Mouse (Mus musculus) intestine, embryonic 16.5 days (tissue): ENCODE results near the gene Rnase2a. TPM values are rescaled to one million over a fixed set of nuclear protein-coding genes. Genes with fewer than 3 reads are reported as not detected.
"Not testable (repeated sequence)": the region's sequence is repeated elsewhere in the genome, so short reads cannot be mapped to it uniquely, and the experiment has no call there.

Experiments
- ATAC-seq: fragments of 200-750 bp; cut with Nextera tagmentation; 2 replicates; pipeline ENCODE4 v1.8.0; 2017; ENCODE audit warnings: moderate TSS enrichment, moderate library complexity
- H3K27ac ChIP-seq: fragments of 300-500 bp; sonication (generic); 2 replicates; pipeline ENCODE4 v1.5.1; 2014; ENCODE audit warnings: mild to moderate bottlenecking, low read length
- H3K27me3 ChIP-seq: fragments of 300-500 bp; sonication (generic); replicated peaks from 2 replicates; pipeline ENCODE4 v1.6.1; 2014; ENCODE audit warnings: low read length, control low read depth, mixed read lengths; ENCODE audit not compliant: control insufficient read depth, insufficient read depth
- H3K36me3 ChIP-seq: fragments of 300-500 bp; sonication (generic); 2 replicates; pipeline ENCODE4 v1.6.1; 2014; ENCODE audit warnings: low read length, control low read depth; ENCODE audit not compliant: control insufficient read depth, insufficient read depth
- H3K4me1 ChIP-seq: fragments of 300-500 bp; sonication (generic); 2 replicates; pipeline ENCODE4 v1.6.1; 2014; ENCODE audit warnings: low read length, control low read depth, mixed read lengths; ENCODE audit not compliant: control insufficient read depth, insufficient read depth
- H3K4me2 ChIP-seq: fragments of 300-500 bp; sonication (generic); 2 replicates; pipeline ENCODE4 v1.6.1; 2014; ENCODE audit warnings: low read depth, low read length, control low read depth
- H3K4me3 ChIP-seq: fragments of 300-500 bp; sonication (generic); 2 replicates; pipeline ENCODE4 v1.5.1; 2014; ENCODE audit warnings: mild to moderate bottlenecking, low read length
- H3K9ac ChIP-seq: fragments of 300-500 bp; sonication (generic); 2 replicates; pipeline ENCODE4 v1.6.1; 2014; ENCODE audit warnings: low read depth, low read length
- H3K9me3 ChIP-seq: fragments of 300-500 bp; sonication (generic); 2 replicates; pipeline ENCODE4 v1.6.1; 2016; ENCODE audit warnings: low read length, control low read depth; ENCODE audit not compliant: control insufficient read depth
- WGBS: fragments of 180-500 bp; shearing (Covaris S2); extraction: QIAGEN DNeasy Blood & Tissue Kit; methylation state at CpG from one replicate; pipeline ENCODE4 v1.1.7; 2014; 5-methylcytosine and 5-hydroxymethylcytosine counted together
- polyA plus RNA-seq: library from polyadenylated mRNA; unstranded; fragments of >200 nt; fragmentation: Nextera tagmentation; extraction: Ambion mirVana; gene quantifications from 2 replicates; pipeline ENCODE4 v1.2.1, GENCODE M21; 2015

The Rnase2a gene
- polyA plus RNA-seq, 1 experiment from 2014 or later: not detected

DNA sequence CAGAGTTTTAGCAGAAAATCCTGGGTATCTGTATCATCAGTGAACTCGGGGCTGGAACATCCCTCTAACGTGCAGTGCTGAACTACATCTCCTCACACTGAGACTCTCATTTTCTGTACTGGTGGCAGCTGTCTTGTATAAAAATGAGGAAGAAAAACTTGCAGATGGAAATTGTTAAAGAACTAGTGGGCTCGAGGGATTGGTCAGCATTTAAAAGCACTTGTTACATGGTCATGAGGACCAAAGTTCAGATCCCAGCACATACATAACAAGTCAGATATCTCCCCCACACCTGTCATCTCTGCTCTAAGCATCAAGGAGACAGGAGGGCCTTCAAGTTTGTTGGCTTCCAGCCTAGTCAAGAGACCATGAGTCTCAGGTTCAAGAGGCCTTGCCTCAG lies 5.6 kb downstream of the Rnase2a start:
- Histone ChIP-seq H3K4me1 (no peaks in the 10 kb centered on the region), H3K27ac (no peak overlapping the region), H3K27me3 (no peaks in the 10 kb centered on the region), H3K4me2 (no peak overlapping the region), H3K9me3 (no peaks in the 10 kb centered on the region), H3K4me3 (no peak overlapping the region), H3K36me3 (no peaks in the 10 kb centered on the region), H3K9ac (no peak overlapping the region)
- WGBS: 73% methylated on average over 3 of the region's 3 CpGs
- no peak for ATAC-seq

DNA sequence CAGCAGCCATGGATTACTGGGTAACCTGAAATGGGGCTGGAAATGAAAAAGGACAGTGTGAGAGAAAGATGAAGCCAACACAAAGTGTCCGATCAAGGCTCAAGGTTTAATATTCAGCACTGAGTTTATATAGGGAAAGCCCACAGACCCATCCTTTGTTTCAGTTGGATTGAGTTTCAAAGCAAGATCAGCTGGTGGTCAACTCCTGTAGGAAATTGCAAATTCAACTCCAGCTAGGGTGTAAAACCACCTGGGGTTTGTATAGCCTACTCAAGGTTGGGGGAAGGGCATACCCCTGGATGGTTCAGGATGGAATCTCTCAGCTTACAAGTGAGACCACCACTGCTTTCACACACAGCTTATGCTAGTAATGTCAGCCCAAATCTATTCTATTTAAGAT lies 8.2 kb downstream of the Rnase2a start:
- H3K27me3 ChIP-seq: no peaks in the 10 kb centered on the region
- 98% methylated on average over 1 of the region's 1 CpGs for WGBS
- H3K9me3 ChIP-seq: no peaks in the 10 kb centered on the region
- no peak for ATAC-seq
- H3K4me1 ChIP-seq: no peaks in the 10 kb centered on the region
- H3K9ac ChIP-seq: no peak overlapping the region
- H3K4me2 ChIP-seq: no peak overlapping the region
- no peaks in the 10 kb centered on the region for H3K36me3 ChIP-seq
- no peak overlapping the region for H3K4me3 ChIP-seq
- H3K27ac ChIP-seq: no peak overlapping the region

DNA sequence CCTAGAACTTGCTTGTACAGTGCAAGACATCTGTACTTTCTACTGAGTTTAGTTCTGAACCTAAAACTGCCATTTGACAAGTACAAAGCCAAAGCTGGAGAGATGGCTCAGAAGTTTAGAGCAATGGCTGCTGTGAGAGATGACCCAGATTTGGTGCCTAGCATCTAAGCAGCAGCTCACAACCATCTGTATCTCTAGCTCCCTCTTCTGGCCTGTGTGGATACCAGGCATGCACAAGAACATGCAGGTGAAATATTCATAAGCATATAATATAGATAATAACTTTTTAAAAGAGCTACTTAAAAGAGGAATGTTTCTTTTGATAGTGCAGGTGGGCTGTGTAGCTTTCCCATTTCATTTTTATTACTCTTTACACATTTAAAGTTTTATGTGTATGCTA lies 15.0 kb downstream of the Rnase2a start:
- Histone ChIP-seq H3K4me2 (no peak overlapping the region), H3K9me3 (no peaks in the 10 kb centered on the region), H3K27me3 (no peaks in the 10 kb centered on the region), H3K9ac (no peak overlapping the region), H3K27ac (no peak overlapping the region), H3K36me3 (no peaks in the 10 kb centered on the region), H3K4me3 (no peak overlapping the region), H3K4me1 (no peaks in the 10 kb centered on the region)
- no peak for ATAC-seq

- not testable (repeated sequence) for H3K9me3 ChIP-seq, H3K36me3 ChIP-seq, H3K4me3 ChIP-seq, H3K9ac ChIP-seq, H3K4me1 ChIP-seq, H3K4me2 ChIP-seq, ATAC-seq, H3K27ac ChIP-seq, H3K27me3 ChIP-seq
- 89% methylated on average over 1 of the region's 1 CpGs for WGBS
Observed at GRCm38 (mm10) chr14:51237488-51237887, 18.4 kb downstream of the Rnase2a start.

- not testable (repeated sequence) for ATAC-seq, H3K27me3 ChIP-seq, H3K4me1 ChIP-seq, H3K9me3 ChIP-seq, H3K4me2 ChIP-seq, H3K36me3 ChIP-seq, H3K27ac ChIP-seq, H3K9ac ChIP-seq, H3K4me3 ChIP-seq
- WGBS: 62% methylated on average over 4 of the region's 4 CpGs
Observed at GRCm38 (mm10) chr14:51229657-51230056, 26.3 kb downstream of the Rnase2a start.

DNA sequence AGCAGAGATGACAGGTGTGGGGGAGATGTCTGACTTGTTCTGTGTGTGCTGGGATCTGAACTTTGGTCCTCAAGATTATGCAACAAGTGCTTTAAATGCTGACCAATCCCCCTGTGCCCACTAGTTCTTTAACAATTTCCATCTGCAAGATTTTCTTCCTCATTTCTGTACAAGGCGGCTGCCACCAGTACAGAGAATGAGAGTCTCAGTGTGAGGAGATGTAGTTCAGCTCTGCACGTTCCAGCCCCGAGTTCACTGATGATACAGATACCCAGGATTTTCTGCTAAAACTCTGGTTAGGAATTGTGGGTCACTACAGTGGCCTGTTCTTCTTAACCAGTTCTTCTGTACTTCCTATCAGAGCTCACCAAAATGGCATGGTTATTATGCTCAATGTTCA lies 35.8 kb downstream of the Rnase2a start:
- WGBS: 84% methylated on average over 3 of the region's 3 CpGs
- not testable (repeated sequence) for H3K4me2 ChIP-seq, H3K4me1 ChIP-seq, H3K27me3 ChIP-seq, H3K9me3 ChIP-seq, H3K27ac ChIP-seq, H3K9ac ChIP-seq, H3K4me3 ChIP-seq, H3K36me3 ChIP-seq, ATAC-seq

Other genes with a start within 250 kb of the Rnase2a start
- 0.20 and 0.29 TPM in 2 replicates for gene Rnase10, start 248.4 kb downstream of the Rnase2a start, polyA plus RNA-seq
- gene Rnase9, start 214.2 kb downstream of the Rnase2a start, polyA plus RNA-seq: not detected in 2 replicates
- gene Rnase11, start 205.9 kb downstream of the Rnase2a start, polyA plus RNA-seq: not detected in 2 replicates
- 0.37 and 0.54 TPM in 2 replicates for gene Rnase12, start 198.5 kb downstream of the Rnase2a start, polyA plus RNA-seq
- not detected in 2 replicates for gene Olfr750, start 181.7 kb downstream of the Rnase2a start, polyA plus RNA-seq
- gene Rnase4, start 165.0 kb downstream of the Rnase2a start, polyA plus RNA-seq: 288 and 336 TPM in 2 replicates
- gene Ang, start 165.0 kb downstream of the Rnase2a start, polyA plus RNA-seq: 76.1 and 85.7 TPM in 2 replicates
- gene Eddm3b, start 141.7 kb downstream of the Rnase2a start, polyA plus RNA-seq: not detected in 2 replicates
- gene Rnase6, start 132.2 kb downstream of the Rnase2a start, polyA plus RNA-seq: 1.5 and 1.6 TPM in 2 replicates
- 107 and 192 TPM in 2 replicates for gene Rnase1, start 109.3 kb downstream of the Rnase2a start, polyA plus RNA-seq
- gene Rnase2b, start 93.9 kb downstream of the Rnase2a start, polyA plus RNA-seq: not detected in 2 replicates
- gene Ang2, start 57.0 kb downstream of the Rnase2a start, polyA plus RNA-seq: not detected in 2 replicates
- gene Ear14, start 52.7 kb downstream of the Rnase2a start, polyA plus RNA-seq: not detected in 2 replicates
- gene Gm7247, start 105.6 kb upstream of the Rnase2a start, polyA plus RNA-seq: not detected in 2 replicates
- gene Vmn2r88, start 154.7 kb upstream of the Rnase2a start, polyA plus RNA-seq: not detected in 2 replicates
- not detected in 2 replicates for gene Vmn2r89, start 195.7 kb upstream of the Rnase2a start, polyA plus RNA-seq